Mouse (Mus musculus): ENCODE measurements around the gene Slc12a8.

GRCm38 (mm10) chr16:33596213-33596612 is 79.1 kb downstream of the Slc12a8 start:
- TF ChIP-seq CTCF (IDR thresholded peaks at IDR 0.05; ENCODE audit: low read depth, low read length) (no peak), POLR2AphosphoS5 (IDR thresholded peaks at IDR 0.05; ENCODE audit: insufficient replicate concordance, low read depth, low read length) (no peak), TAL1 (conservative IDR thresholded peaks at IDR 0.05; ENCODE audit: low read depth, low read length) (no peak), GATA1 (IDR thresholded peaks at IDR 0.05; ENCODE audit: borderline replicate concordance, low read length) (no peak)
